Mouse (Mus musculus) myocyte (in vitro differentiated cells): ENCODE data around the gene Gucy2c. TPM values are rescaled to one million over a fixed set of nuclear protein-coding genes. Genes with fewer than 3 reads are reported as not detected.

Source experiments
- H3K27me3 ChIP-seq: one replicate; pipeline ENCODE4 v1.6.1; 2011; ENCODE audit not compliant: control insufficient read depth, insufficient read depth, insufficient read length
- H3K36me3 ChIP-seq: one replicate; pipeline ENCODE4 v1.6.1; 2011; ENCODE audit not compliant: control insufficient read depth, insufficient read depth
- H3K4me2 ChIP-seq: one replicate; pipeline ENCODE4 v1.6.1; 2011; ENCODE audit warnings: low read depth, control low read depth
- H3K4me3 ChIP-seq: one replicate; pipeline ENCODE4 v1.5.1; 2011; ENCODE audit warnings: mild to moderate bottlenecking, control low read depth, moderate library complexity
- H3K79me2 ChIP-seq: one replicate; pipeline ENCODE4 v1.6.1; 2011; ENCODE audit not compliant: control insufficient read depth, insufficient read depth
- H3ac ChIP-seq: one replicate; pipeline ENCODE4 v1.6.1; 2011; ENCODE audit not compliant: control insufficient read depth, insufficient read length
- CEBPB ChIP-seq: IDR thresholded peaks from 2 replicates; pipeline ENCODE4 v1.6.1; 2011; ENCODE audit warnings: mild to moderate bottlenecking, moderate library complexity; ENCODE audit not compliant: poor library complexity, insufficient read depth, severe bottlenecking
- E2F4 ChIP-seq: IDR thresholded peaks from one replicate; pipeline ENCODE4 v1.6.1; 2011; ENCODE audit warnings: mild to moderate bottlenecking, control low read depth, moderate library complexity; ENCODE audit not compliant: insufficient read depth
- MAX ChIP-seq: IDR thresholded peaks from one replicate; pipeline ENCODE4 v1.6.1; 2011; ENCODE audit warnings: low read depth, mild to moderate bottlenecking, control low read depth
- MYOD1 ChIP-seq, 3 experiments: IDR thresholded peaks; one replicate each; pipeline ENCODE4 v1.6.1; 2011; ENCODE audit warnings: control low read depth in 2 of 3, low read depth in 2 of 3, mild to moderate bottlenecking in 2 of 3, moderate library complexity in 1 of 3; ENCODE audit not compliant: insufficient read length in 2 of 3, control insufficient read depth in 1 of 3
- MYOG ChIP-seq, 3 experiments: IDR thresholded peaks; one replicate each; pipeline ENCODE4 v1.6.1; 2011; ENCODE audit warnings: control low read depth in 2 of 3, low read depth in 2 of 3, mild to moderate bottlenecking in 2 of 3; ENCODE audit not compliant: insufficient read length in 2 of 3, control insufficient read depth in 1 of 3, insufficient read depth in 1 of 3
- POLR2A ChIP-seq: IDR thresholded peaks from one replicate; pipeline ENCODE4 v1.6.1; 2011; ENCODE audit warnings: low read depth, mild to moderate bottlenecking, control low read depth, moderate library complexity; ENCODE audit not compliant: insufficient read length
- POLR2AphosphoS2 ChIP-seq: IDR thresholded peaks from one replicate; pipeline ENCODE4 v1.6.1; 2011; ENCODE audit warnings: low read depth, control low read depth; ENCODE audit not compliant: insufficient read length
- REST ChIP-seq: IDR thresholded peaks from one replicate; pipeline ENCODE4 v1.6.1; 2011; ENCODE audit warnings: mild to moderate bottlenecking, control low read depth, moderate library complexity; ENCODE audit not compliant: insufficient read depth, insufficient read length
- SRF ChIP-seq: IDR thresholded peaks from one replicate; pipeline ENCODE4 v1.6.1; 2011; ENCODE audit warnings: low read depth; ENCODE audit not compliant: control insufficient read depth, insufficient read length
- TCF12 ChIP-seq: IDR thresholded peaks from one replicate; pipeline ENCODE4 v1.6.1; 2011; ENCODE audit warnings: mild to moderate bottlenecking, control low read depth; ENCODE audit not compliant: poor library complexity, insufficient read depth, severe bottlenecking
- TCF3 ChIP-seq: IDR thresholded peaks from one replicate; pipeline ENCODE4 v1.6.1; 2011; ENCODE audit warnings: low read depth, control low read depth; ENCODE audit not compliant: insufficient read length
- USF1 ChIP-seq: IDR thresholded peaks from one replicate; pipeline ENCODE4 v1.6.1; 2011; ENCODE audit warnings: low read depth, mild to moderate bottlenecking, control low read depth, moderate library complexity
- polyA plus RNA-seq: library from polyadenylated mRNA; unstranded; fragments of >200 nt; fragmentation: generic; extraction: Trizol; gene quantifications from one replicate; pipeline ENCODE4 v1.2.1, GENCODE M21; 2012; ENCODE audit warnings: missing spikeins

Gucy2c gene
- polyA plus RNA-seq, 1 experiment = 0.01 TPM

DNA sequence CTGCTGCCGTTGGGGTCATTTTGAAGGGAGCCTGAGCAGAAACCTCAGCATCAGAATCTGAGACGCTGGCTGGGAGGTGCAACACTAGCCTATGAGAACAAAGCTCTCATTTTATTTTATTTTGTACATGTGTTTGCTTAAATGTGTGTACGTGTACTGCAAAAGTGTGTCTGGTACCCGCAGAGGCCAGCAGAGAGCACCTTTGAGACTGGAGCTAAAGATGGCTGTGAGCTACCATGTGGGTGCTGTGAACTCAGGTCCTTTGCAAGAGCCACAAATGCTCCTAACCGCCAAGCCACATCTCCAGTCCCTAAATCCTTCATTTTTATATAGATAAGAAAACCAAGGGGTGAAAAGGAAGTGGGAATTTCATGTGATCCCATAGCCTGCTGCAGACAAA is 71.2 kb downstream of the Gucy2c start:
- H3ac ChIP-seq = no peak overlapping the region
- TF ChIP-seq MAX (no peak), CEBPB (no peak)
- no peaks in the 10 kb centered on the region for H3K79me2 ChIP-seq
- H3K36me3 ChIP-seq = no peaks in the 10 kb centered on the region
- H3K27me3 ChIP-seq = no peaks in the 10 kb centered on the region
- no peak overlapping the region for H3K4me2 ChIP-seq
- H3K4me3 ChIP-seq = no peak overlapping the region

DNA sequence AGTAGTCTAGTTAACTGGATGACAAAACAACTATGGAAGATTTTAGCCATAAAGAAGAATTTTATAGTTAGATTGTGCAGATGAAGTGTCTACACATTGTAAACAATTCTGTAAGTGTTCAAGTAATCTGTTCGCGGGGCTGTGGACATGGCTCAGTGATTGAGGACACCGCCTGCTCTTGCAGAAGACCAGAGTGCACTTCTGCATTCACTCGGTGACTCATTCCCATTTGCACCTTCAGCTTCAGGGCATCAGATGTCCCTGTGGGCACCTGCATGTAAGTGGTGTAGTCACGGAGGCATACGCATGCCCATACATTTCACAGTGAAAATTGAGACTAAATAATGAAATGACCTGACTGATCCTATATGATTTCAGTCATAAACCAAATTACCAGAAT is 73.0 kb downstream of the Gucy2c start:
- Histone ChIP-seq H3K79me2 (no peaks in the 10 kb centered on the region), H3ac (no peak overlapping the region), H3K36me3 (no peaks in the 10 kb centered on the region), H3K27me3 (no peaks in the 10 kb centered on the region), H3K4me2 (no peak overlapping the region), H3K4me3 (no peak overlapping the region)
- TF ChIP-seq TCF3 (no peak), MYOG (IDR thresholded peaks at IDR 0.05; ENCODE audit: control insufficient read depth in 1 of 3, insufficient read depth in 1 of 3, insufficient read length in 2 of 3, low read depth in 2 of 3) (no peak), E2F4 (no peak), USF1 (no peak), POLR2A (no peak), MYOD1 (IDR thresholded peaks at IDR 0.05; ENCODE audit: control insufficient read depth in 1 of 3, insufficient read length in 2 of 3, low read depth in 2 of 3) (no peak), POLR2AphosphoS2 (no peak), TCF12 (no peak), MAX (no peak), CEBPB (no peak), SRF (no peak), REST (no peak)

DNA sequence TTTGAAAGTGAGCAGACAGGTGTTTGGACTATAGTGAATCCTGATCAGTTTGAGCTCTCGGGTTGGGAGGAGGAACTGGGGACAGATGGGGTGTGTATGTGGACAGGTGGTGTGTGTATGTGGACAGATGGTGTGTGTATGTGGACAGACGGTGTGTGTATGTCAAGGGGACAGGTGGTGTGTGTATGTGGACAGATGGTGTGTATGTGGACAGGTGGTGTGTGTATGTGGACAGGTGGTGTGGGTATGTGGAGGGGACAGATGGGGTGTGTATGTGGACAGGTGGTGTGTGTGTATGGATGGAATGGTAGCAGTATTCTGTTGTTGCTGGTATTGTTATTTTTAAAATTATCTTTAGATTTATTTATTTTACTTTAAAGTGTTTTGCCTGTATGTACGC is 79.7 kb downstream of the Gucy2c start:
- TF ChIP-seq MYOG (IDR thresholded peaks at IDR 0.05; ENCODE audit: control insufficient read depth in 1 of 3, insufficient read depth in 1 of 3, insufficient read length in 2 of 3, low read depth in 2 of 3) (peak in 2 of 3 experiments; percentile 14 to 61), MYOD1 (IDR thresholded peaks at IDR 0.05; ENCODE audit: control insufficient read depth in 1 of 3, insufficient read length in 2 of 3, low read depth in 2 of 3) (peak in 2 of 3 experiments; percentile 65 to 68), TCF3 (peak; percentile 25), POLR2AphosphoS2 (no peak)

DNA sequence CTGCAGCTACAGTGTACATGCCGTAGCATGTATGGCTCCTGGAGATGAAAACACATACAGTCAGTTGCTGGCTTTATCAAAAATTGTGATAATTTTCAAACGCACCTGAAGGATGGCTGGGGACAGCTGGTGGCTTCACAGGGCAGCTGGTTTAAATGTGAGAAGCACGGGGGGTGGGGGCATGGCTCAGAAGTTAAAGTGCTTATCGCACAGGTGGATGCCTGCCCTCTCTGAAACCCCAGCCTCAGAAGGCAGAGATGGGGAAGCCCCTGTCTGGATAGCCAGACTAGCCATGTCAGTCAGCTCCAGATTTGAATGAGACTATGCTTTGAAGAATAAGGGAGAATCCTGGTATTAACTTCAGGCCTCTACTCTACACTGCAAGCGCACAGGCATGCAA is 80.4 kb downstream of the Gucy2c start:
- no peaks in the 10 kb centered on the region for H3K27me3 ChIP-seq
- H3K4me2 ChIP-seq = no peak overlapping the region
- TF ChIP-seq TCF12 (no peak), REST (no peak), SRF (no peak), MYOG (IDR thresholded peaks at IDR 0.05; ENCODE audit: control insufficient read depth in 1 of 3, insufficient read depth in 1 of 3, insufficient read length in 2 of 3, low read depth in 2 of 3) (no peak), CEBPB (no peak), E2F4 (no peak), POLR2A (no peak), TCF3 (no peak), USF1 (no peak), POLR2AphosphoS2 (no peak), MYOD1 (IDR thresholded peaks at IDR 0.05; ENCODE audit: control insufficient read depth in 1 of 3, insufficient read length in 2 of 3, low read depth in 2 of 3) (no peak), MAX (no peak)
- no peak overlapping the region for H3K4me3 ChIP-seq
- H3K79me2 ChIP-seq = no peaks in the 10 kb centered on the region
- H3ac ChIP-seq = no peak overlapping the region
- no peaks in the 10 kb centered on the region for H3K36me3 ChIP-seq

More for the DNA sequence above, 79.7 kb downstream of the Gucy2c start:
- H3K79me2 ChIP-seq = no peaks in the 10 kb centered on the region
- no peak overlapping the region for H3K4me3 ChIP-seq
- H3ac ChIP-seq = no peak overlapping the region
- no peaks in the 10 kb centered on the region for H3K27me3 ChIP-seq
- no peaks in the 10 kb centered on the region for H3K36me3 ChIP-seq
- no peak overlapping the region for H3K4me2 ChIP-seq

DNA sequence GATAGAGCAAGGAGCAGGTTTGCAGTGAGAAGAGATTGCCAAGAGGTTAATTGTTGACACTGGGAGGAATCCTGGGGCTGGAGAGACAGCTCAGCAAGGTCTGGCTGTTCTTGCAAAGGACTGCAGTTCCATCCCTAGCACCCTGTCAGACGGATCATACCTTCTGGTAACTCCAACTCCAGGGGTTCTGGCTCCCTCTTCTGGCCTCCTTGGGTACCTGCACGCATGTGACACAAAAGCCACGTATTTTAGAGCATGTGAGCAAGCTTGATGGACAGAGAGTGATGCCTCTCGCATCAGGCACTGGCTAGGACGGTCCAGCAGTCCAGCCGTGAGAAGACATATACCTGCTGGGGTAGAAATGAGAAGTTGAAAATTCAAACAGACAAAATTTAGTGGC is 90.3 kb downstream of the Gucy2c start:
- Histone ChIP-seq H3K4me2 (no peak overlapping the region), H3ac (no peak overlapping the region), H3K4me3 (no peak overlapping the region), H3K36me3 (no peaks in the 10 kb centered on the region), H3K79me2 (no peaks in the 10 kb centered on the region), H3K27me3 (no peaks in the 10 kb centered on the region)
- TF ChIP-seq POLR2AphosphoS2 (no peak), POLR2A (no peak), USF1 (no peak), SRF (no peak), TCF3 (no peak), MAX (no peak), TCF12 (no peak), MYOD1 (IDR thresholded peaks at IDR 0.05; ENCODE audit: control insufficient read depth in 1 of 3, insufficient read length in 2 of 3, low read depth in 2 of 3) (no peak), CEBPB (no peak), REST (no peak), E2F4 (no peak), MYOG (IDR thresholded peaks at IDR 0.05; ENCODE audit: control insufficient read depth in 1 of 3, insufficient read depth in 1 of 3, insufficient read length in 2 of 3, low read depth in 2 of 3) (no peak)
